Mouse (Mus musculus) spleen, adult 2 months (tissue): ENCODE results near the gene Pth2.

Source experiments
- CTCF ChIP-seq: fragments of 200-500 bp; IDR thresholded peaks from 2 replicates; pipeline ENCODE4 v1.5.1; 2011; ENCODE audit warnings: mild to moderate bottlenecking, inconsistent platforms; ENCODE audit not compliant: insufficient read depth, insufficient read length, insufficient replicate concordance; ENCODE audit errors: extremely low read depth
- POLR2A ChIP-seq: fragments of 200-500 bp; IDR thresholded peaks from 2 replicates; pipeline ENCODE4 v1.6.1; 2011; ENCODE audit warnings: low read depth, low read length, inconsistent platforms

DNA sequence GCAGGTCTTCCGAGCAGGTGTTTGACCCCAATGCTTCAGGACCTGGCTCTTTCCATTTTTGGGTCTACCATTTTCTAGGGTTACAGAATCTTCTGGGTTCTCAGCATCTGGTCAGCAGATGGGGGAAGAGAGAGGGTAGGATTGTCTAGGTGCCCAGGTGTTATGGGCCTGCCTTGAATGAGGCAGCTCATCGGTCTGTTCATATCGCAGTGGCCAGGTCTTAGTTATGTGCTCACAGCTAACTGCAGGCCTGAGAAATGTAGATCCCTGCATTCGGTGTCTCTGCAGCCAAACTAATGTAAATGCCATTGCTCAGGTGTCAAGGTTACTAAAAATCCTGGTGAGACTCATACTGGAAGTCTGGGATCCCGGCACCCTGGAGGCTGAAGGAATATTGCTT is 45.6 kb downstream of the Pth2 start:
- TF ChIP-seq CTCF (no peak), POLR2A (no peak)
